Mouse (Mus musculus): ENCODE results near the gene Zrsr1. TPM values are rescaled to one million over a fixed set of nuclear protein-coding genes. Genes with fewer than 3 reads are reported as not detected.
A peak's percentile ranks its signal among the peaks of the same experiment; 100 is the strongest.

The Zrsr1 gene
- 9.4 and 9.9 TPM in 2 replicates for total RNA-seq (2017)

DNA sequence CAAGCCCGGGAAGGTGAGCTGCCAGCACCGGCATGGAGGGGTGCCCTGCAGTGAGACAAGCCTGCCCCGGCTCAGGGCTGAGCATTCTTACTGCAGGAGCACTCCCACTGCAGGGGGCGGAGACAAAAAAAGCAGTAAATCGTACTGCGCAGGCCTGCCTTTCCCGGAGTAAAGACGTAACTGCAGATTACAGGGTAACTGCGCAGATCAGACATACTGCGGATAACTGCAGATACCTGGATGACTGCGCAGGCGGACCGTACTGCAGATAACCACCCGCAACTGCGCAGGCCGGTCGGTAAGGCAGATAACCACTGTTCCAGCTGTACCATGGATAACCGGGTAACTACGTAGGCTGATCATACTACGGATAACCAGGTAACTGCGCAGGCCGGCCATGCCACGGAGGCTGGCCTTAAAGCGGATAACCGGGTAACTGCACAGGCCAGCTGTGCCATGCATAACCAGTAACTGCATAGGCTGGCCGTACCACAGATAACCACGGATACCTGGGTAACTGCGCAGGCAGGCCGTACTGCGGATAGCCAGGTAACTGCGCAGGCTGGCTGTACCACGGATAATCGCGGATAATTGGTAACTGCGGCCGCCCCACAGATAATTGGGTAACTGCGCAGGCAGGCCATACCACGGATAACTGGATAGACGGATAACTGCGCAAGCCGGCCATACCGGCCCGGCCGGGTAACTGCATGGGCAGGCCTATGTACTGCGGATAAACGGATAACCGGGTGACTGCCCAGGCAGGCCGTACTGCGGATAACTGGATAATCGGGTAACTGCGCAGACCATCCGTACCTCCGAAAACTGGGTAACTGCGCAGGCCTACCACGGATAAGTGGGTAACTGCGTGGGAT is at the start of gene Zrsr1:
Gene Zrsr1, plus strand, starts transcription at position 171 of the 875 bp plus-strand sequence.
- ATAC-seq (replicated peaks; ENCODE audit: low read depth, poor library complexity, severe bottlenecking), result peak; percentile 68

GRCm38 (mm10) chr11:22922546-22922945 is 49.3 kb upstream of the Zrsr1 start:
- no peak for ATAC-seq (replicated peaks; ENCODE audit: low read depth, poor library complexity, severe bottlenecking)

DNA sequence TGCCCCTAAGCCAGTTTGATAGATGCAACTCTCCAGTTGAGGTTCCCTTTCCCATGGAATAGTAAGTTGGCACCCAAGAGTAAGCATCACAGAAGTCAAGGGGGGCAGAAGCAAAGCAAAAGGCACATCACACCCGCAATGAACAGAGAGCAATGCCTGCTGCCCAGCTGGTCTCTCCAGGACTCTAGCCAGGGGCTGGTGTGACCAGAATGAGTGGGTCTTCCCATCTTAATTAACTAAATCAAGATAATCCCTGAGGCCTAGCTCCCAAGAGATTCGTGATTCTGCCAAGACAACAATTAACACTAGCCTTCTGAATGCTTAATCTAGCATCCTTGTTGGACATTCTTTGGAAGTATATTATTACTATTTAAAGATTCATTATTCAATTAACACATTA is 48.2 kb upstream of the Zrsr1 start:
- no peak for ATAC-seq (replicated peaks; ENCODE audit: low read depth, poor library complexity, severe bottlenecking)

DNA sequence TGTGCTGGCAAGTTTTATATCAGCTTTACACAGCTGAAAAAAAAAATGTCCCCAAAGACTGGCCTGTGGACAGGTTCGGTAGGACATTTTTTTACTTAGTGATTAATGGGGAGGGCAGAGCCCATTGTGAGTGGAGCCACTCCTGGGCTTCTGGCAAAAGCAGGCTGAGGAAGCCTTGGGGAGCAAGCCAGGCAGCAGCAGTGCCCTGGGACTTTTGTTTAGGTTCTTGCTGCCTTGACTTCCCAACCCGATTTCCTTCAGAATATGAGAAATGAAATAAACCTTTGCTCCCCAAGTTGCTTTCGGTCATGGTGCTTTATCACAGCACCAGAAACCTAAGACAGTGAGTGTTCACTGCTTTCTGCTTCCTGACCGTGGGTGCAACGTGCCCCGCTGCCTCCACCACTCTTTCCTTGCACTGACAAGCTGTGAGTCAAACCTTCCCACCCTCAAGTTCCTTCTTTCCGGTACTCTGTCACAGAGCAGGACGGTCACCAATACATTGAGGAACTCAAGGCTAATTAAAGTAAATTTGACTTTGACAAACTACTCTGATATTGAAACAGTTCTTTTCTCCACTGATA is 43.1 kb upstream of the Zrsr1 start:
- ATAC-seq (replicated peaks; ENCODE audit: low read depth, poor library complexity, severe bottlenecking), result peak; percentile 92

- peak; percentile 33; the same call in 1 of the 2 replicates for ATAC-seq (replicated peaks; ENCODE audit: low read depth, poor library complexity, severe bottlenecking)
Observed at GRCm38 (mm10) chr11:22930129-22930528, 41.7 kb upstream of the Zrsr1 start.

- no peak for ATAC-seq (replicated peaks; ENCODE audit: low read depth, poor library complexity, severe bottlenecking)
Observed at GRCm38 (mm10) chr11:22931320-22931905, 40.4 kb upstream of the Zrsr1 start.

DNA sequence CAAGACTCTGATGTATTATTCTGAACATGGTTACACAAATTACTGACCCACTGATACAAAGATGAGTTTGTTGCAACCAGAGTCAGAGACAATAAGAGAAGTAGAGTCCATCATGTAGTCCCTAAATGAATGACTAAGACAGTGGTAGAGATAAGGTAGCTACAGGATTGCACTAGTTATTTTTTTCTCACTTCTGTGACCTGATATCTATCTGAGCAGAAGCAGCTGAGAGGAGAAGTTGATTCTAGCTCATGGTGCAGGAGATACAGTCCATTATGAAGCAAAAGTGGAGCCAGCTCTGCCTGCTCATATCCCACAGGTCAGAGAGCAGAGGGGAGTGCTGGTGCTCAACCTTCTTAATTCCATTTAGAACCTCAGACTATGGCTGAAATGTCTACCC is 39.6 kb upstream of the Zrsr1 start:
- ATAC-seq (replicated peaks; ENCODE audit: low read depth, poor library complexity, severe bottlenecking), result no peak

- 0 out of 2 replicates have a peak, but pooled peaks have one; percentile 54 for ATAC-seq (replicated peaks; ENCODE audit: low read depth, poor library complexity, severe bottlenecking)
Observed at GRCm38 (mm10) chr11:22936446-22937125, 35.2 kb upstream of the Zrsr1 start.

DNA sequence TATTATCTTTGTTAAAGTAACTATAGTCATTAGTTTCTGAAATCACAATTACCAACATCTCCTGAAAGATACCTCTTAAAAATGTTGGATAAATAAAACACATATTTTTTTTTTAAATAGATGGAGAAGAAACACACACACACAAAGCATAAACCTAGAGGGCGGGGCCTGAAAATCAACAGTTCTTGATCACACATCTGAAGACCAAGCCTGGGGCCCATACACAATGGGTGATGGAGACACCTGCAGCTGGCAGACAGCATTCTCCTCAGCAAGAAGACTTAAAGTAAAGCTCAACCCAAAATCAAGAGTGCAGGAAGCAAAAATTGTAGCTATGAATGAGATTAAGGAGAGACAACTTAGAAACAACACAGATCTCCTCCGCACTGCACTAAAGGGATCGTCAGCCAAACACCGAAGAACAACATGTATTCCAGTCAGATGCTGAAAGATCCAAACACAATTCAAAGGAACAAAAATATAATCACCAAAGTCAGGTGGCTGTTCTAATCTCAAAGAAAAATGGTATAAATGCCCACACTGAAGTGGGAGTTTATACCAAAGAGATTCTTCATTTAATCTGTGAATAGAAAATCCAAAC is 34.0 kb upstream of the Zrsr1 start:
- no peak for ATAC-seq (replicated peaks; ENCODE audit: low read depth, poor library complexity, severe bottlenecking)

DNA sequence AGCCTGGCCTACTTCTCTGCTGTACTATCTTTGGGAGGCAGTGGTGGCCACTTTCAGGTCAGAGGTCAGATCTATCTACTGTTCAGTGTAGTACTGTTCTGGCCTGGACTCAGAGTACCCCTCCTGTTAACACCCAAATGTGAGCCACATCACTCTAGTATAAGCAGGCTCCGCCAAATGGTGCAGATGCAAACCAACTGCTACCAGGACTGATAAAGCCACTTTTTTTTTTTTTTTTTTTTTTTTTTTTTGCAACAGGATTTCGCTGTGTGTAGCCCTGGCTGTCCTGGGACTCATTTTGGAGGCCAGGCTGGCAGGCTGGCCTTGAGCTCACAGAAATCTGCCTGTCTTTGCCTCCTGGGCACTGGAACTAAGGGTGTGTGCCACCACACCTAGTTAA is 32.8 kb upstream of the Zrsr1 start:
- ATAC-seq (replicated peaks; ENCODE audit: low read depth, poor library complexity, severe bottlenecking), result no peak

DNA sequence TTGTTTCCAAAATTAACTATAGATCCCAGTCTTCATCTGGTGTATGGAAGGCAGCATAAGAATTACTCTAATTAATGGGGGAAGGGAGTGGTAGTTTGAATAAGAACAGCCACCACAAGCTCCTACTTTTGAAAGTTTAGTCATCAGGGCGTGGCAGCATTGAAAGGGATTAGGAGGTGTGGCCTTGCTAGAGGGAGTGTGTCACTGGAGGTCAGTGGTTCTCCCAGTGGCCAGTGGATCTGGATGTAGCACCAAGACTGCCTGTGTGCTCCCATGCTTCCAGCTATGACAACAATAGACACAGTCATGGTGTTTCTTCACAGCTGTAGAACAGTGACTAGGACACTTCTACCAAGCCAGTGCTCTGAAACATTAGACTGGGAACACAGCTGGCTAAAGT is 22.7 kb upstream of the Zrsr1 start:
- no peak for ATAC-seq (replicated peaks; ENCODE audit: low read depth, poor library complexity, severe bottlenecking)

GRCm38 (mm10) chr11:22950131-22950530 is 21.7 kb upstream of the Zrsr1 start:
- no peak for ATAC-seq (replicated peaks; ENCODE audit: low read depth, poor library complexity, severe bottlenecking)

- no peak for ATAC-seq (replicated peaks; ENCODE audit: low read depth, poor library complexity, severe bottlenecking)
Observed at GRCm38 (mm10) chr11:22952668-22953067, 19.1 kb upstream of the Zrsr1 start.

DNA sequence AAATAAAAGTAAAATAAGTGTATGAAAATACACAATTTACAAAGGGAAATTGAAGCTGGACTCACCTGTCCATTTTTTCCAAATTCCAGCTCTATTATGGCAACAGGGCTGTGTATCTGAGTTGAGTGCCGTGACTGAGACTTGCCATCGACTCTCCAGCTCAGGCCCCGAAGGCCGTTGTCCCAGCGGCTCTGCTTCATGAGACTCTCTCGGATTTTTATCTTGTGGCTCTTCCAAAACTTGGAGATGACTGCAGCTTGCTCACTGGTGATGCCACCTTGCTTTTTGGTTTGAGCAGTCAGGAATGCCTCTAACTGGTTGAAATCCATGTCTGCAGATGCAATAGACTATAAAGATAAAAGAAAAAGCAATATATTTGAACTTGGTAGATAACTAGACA is 15.5 kb upstream of the Zrsr1 start:
- no peak for ATAC-seq (replicated peaks; ENCODE audit: low read depth, poor library complexity, severe bottlenecking)

- ATAC-seq (replicated peaks; ENCODE audit: low read depth, poor library complexity, severe bottlenecking), result peak; percentile 94
Observed at GRCm38 (mm10) chr11:22956830-22957229, 15.0 kb upstream of the Zrsr1 start.

- no peak for ATAC-seq (replicated peaks; ENCODE audit: low read depth, poor library complexity, severe bottlenecking)
Observed at GRCm38 (mm10) chr11:22957791-22958374, 13.9 kb upstream of the Zrsr1 start.

- ATAC-seq (replicated peaks; ENCODE audit: low read depth, poor library complexity, severe bottlenecking), result peak; percentile 29; the same call in 1 of the 2 replicates
Observed at GRCm38 (mm10) chr11:22962101-22962500, 9.7 kb upstream of the Zrsr1 start.

GRCm38 (mm10) chr11:22964401-22964800 is 7.4 kb upstream of the Zrsr1 start:
- no peak for ATAC-seq (replicated peaks; ENCODE audit: low read depth, poor library complexity, severe bottlenecking)

GRCm38 (mm10) chr11:22965503-22965902 is 6.3 kb upstream of the Zrsr1 start:
- 0 out of 2 replicates have a peak, but pooled peaks have one; percentile 21 for ATAC-seq (replicated peaks; ENCODE audit: low read depth, poor library complexity, severe bottlenecking)

- peak; percentile 40; the same call in 1 of the 2 replicates for ATAC-seq (replicated peaks; ENCODE audit: low read depth, poor library complexity, severe bottlenecking)
Observed at GRCm38 (mm10) chr11:22969486-22969885, 2.3 kb upstream of the Zrsr1 start.

Data from common myeloid progenitor, adult 5-6 weeks (primary cell).